Mouse (Mus musculus) forebrain, embryonic 14.5 days (tissue): ENCODE results near the gene Shank2. TPM values are rescaled to one million over a fixed set of nuclear protein-coding genes. Genes with fewer than 3 reads are reported as not detected.

Source experiments
- ATAC-seq: fragments of 200-750 bp; cut with Nextera tagmentation; 2 replicates; pipeline ENCODE4 v1.8.0; 2017; ENCODE audit warnings: mild to moderate bottlenecking, moderate library complexity
- DNase-seq: peaks from one replicate; pipeline ENCODE4 v3.0.0-alpha.2; 2015; ENCODE audit warnings: low spot score
- H3K27ac ChIP-seq: fragments of 300-500 bp; sonication (generic); 2 replicates; pipeline ENCODE4 v1.5.1; 2014; ENCODE audit warnings: low read depth, mild to moderate bottlenecking, control low read depth, low read length, moderate library complexity
- H3K27me3 ChIP-seq: fragments of 300-500 bp; sonication (generic); replicated peaks from 2 replicates; pipeline ENCODE4 v1.6.1; 2014; ENCODE audit warnings: low read length, control low read depth, mixed read lengths; ENCODE audit not compliant: control insufficient read depth, insufficient read depth
- H3K36me3 ChIP-seq: fragments of 300-500 bp; sonication (generic); 2 replicates; pipeline ENCODE4 v1.6.1; 2014; ENCODE audit warnings: low read length, control low read depth; ENCODE audit not compliant: control insufficient read depth, insufficient read depth
- H3K4me1 ChIP-seq: fragments of 300-500 bp; sonication (generic); 2 replicates; pipeline ENCODE4 v1.6.1; 2014; ENCODE audit warnings: antibody characterized with exemption, low read length, control low read depth; ENCODE audit not compliant: control insufficient read depth, insufficient read depth
- H3K4me2 ChIP-seq: fragments of 300-500 bp; sonication (generic); 2 replicates; pipeline ENCODE4 v1.6.1; 2014; ENCODE audit warnings: mild to moderate bottlenecking, control low read depth, low read length
- H3K4me3 ChIP-seq: fragments of 300-500 bp; sonication (generic); 2 replicates; pipeline ENCODE4 v1.5.1; 2014; ENCODE audit warnings: low read depth, low read length, control low read depth
- H3K9ac ChIP-seq: fragments of 300-500 bp; sonication (generic); 2 replicates; pipeline ENCODE4 v1.6.1; 2014; ENCODE audit warnings: mild to moderate bottlenecking, low read length, control low read depth, moderate library complexity
- H3K9me3 ChIP-seq: fragments of 300-500 bp; sonication (generic); replicated peaks from 2 replicates; pipeline ENCODE4 v1.6.1; 2016; ENCODE audit warnings: low read length, control low read depth, mixed read lengths; ENCODE audit not compliant: control insufficient read depth
- WGBS: fragments of 180-500 bp; shearing (Covaris S2); extraction: QIAGEN DNeasy Blood & Tissue Kit; methylation state at CpG from one replicate; pipeline ENCODE4 v1.1.7; 2014; 5-methylcytosine and 5-hydroxymethylcytosine counted together
- polyA plus RNA-seq: library from polyadenylated mRNA; unstranded; fragments of >200 nt; fragmentation: Nextera tagmentation; extraction: Ambion mirVana; gene quantifications from 2 replicates; pipeline ENCODE4 v1.2.1, GENCODE M21; 2014

Gene Shank2
- polyA plus RNA-seq, 1 experiment from 2014 or later: 4.6 TPM

GRCm38 (mm10) chr7:144021801-144022200 is 20.1 kb downstream of the Shank2 start:
- H3K4me3 ChIP-seq: no peak overlapping the region
- no peak overlapping the region for H3K9ac ChIP-seq
- no peak for DNase-seq
- ATAC-seq: no peak
- WGBS: 92% methylated on average over 3 of the region's 3 CpGs
- no peaks in the 10 kb centered on the region for H3K27me3 ChIP-seq
- no peak overlapping the region for H3K27ac ChIP-seq
- no peaks in the 10 kb centered on the region for H3K36me3 ChIP-seq
- H3K4me1 ChIP-seq: no peaks in the 10 kb centered on the region
- H3K9me3 ChIP-seq: no peaks in the 10 kb centered on the region
- no peak overlapping the region for H3K4me2 ChIP-seq

GRCm38 (mm10) chr7:144022682-144023081 is 21.0 kb downstream of the Shank2 start:
- H3K9me3 ChIP-seq: no peaks in the 10 kb centered on the region
- H3K4me2 ChIP-seq: no peak overlapping the region
- no peaks in the 10 kb centered on the region for H3K36me3 ChIP-seq
- no peak overlapping the region for H3K4me3 ChIP-seq
- H3K27ac ChIP-seq: no peak overlapping the region
- 56% methylated on average over 5 of the region's 5 CpGs for WGBS
- no peak for DNase-seq
- no peaks in the 10 kb centered on the region for H3K4me1 ChIP-seq
- no peaks in the 10 kb centered on the region for H3K27me3 ChIP-seq
- no peak overlapping the region for H3K9ac ChIP-seq
- no peak for ATAC-seq

GRCm38 (mm10) chr7:144023561-144023960 is 21.8 kb downstream of the Shank2 start:
- H3K4me2 ChIP-seq: no peak overlapping the region

GRCm38 (mm10) chr7:144026024-144026752 is 24.5 kb downstream of the Shank2 start:
- Histone ChIP-seq H3K36me3 (no peaks in the 10 kb centered on the region), H3K4me2 (no peak overlapping the region), H3K4me3 (no peak overlapping the region), H3K4me1 (no peaks in the 10 kb centered on the region), H3K9ac (no peak overlapping the region), H3K27ac (no peak overlapping the region), H3K9me3 (no peaks in the 10 kb centered on the region), H3K27me3 (no peaks in the 10 kb centered on the region)
- ATAC-seq: no peak
- 88% methylated on average over 12 of the region's 12 CpGs for WGBS
- DNase-seq: no peak

More at GRCm38 (mm10) chr7:144023561-144023960, 21.8 kb downstream of the Shank2 start:
- Histone ChIP-seq H3K27me3 (no peaks in the 10 kb centered on the region), H3K9me3 (no peaks in the 10 kb centered on the region), H3K4me1 (no peaks in the 10 kb centered on the region), H3K36me3 (no peaks in the 10 kb centered on the region), H3K9ac (no peak overlapping the region), H3K27ac (no peak overlapping the region), H3K4me3 (no peak overlapping the region)
- ATAC-seq (no peak), DNase-seq (no peak)
- 80% methylated on average over 4 of the region's 4 CpGs for WGBS

GRCm38 (mm10) chr7:144029246-144029645 is 27.5 kb downstream of the Shank2 start:
- WGBS: 72% methylated on average over 5 of the region's 5 CpGs
- H3K36me3 ChIP-seq: no peaks in the 10 kb centered on the region

GRCm38 (mm10) chr7:144030796-144031195 is 29.1 kb downstream of the Shank2 start:
- Histone ChIP-seq H3K27ac (no peak overlapping the region), H3K4me1 (no peaks in the 10 kb centered on the region), H3K4me3 (no peak overlapping the region), H3K36me3 (no peaks in the 10 kb centered on the region), H3K27me3 (no peaks in the 10 kb centered on the region), H3K4me2 (no peak overlapping the region), H3K9ac (no peak overlapping the region), H3K9me3 (no peaks in the 10 kb centered on the region)
- ATAC-seq: no peak
- DNase-seq: no peak
- WGBS: 62% methylated on average over 11 of the region's 11 CpGs

More at GRCm38 (mm10) chr7:144029246-144029645, 27.5 kb downstream of the Shank2 start:
- no peaks in the 10 kb centered on the region for H3K4me1 ChIP-seq
- no peaks in the 10 kb centered on the region for H3K9me3 ChIP-seq
- H3K27ac ChIP-seq: no peak overlapping the region
- H3K4me3 ChIP-seq: no peak overlapping the region
- no peak for DNase-seq
- H3K27me3 ChIP-seq: no peaks in the 10 kb centered on the region
- H3K9ac ChIP-seq: no peak overlapping the region
- H3K4me2 ChIP-seq: no peak overlapping the region
- no peak for ATAC-seq

GRCm38 (mm10) chr7:144031611-144032010 is 29.9 kb downstream of the Shank2 start:
- Histone ChIP-seq H3K27ac (no peak overlapping the region), H3K9me3 (no peaks in the 10 kb centered on the region), H3K9ac (no peak overlapping the region), H3K4me2 (no peak overlapping the region), H3K4me3 (no peak overlapping the region), H3K36me3 (no peaks in the 10 kb centered on the region), H3K27me3 (no peaks in the 10 kb centered on the region), H3K4me1 (no peaks in the 10 kb centered on the region)
- DNase-seq (no peak), ATAC-seq (no peak)
- WGBS: 95% methylated on average over 3 of the region's 3 CpGs

- H3K4me3 ChIP-seq: no peak overlapping the region
- peak overlapping the region; percentile 92 for H3K27ac ChIP-seq
- H3K4me1 ChIP-seq: peaks cover 20% of the 10 kb centered on the region
- no peaks in the 10 kb centered on the region for H3K9me3 ChIP-seq
- H3K4me2 ChIP-seq: no peak overlapping the region
- H3K27me3 ChIP-seq: no peaks in the 10 kb centered on the region
- WGBS: 82% methylated on average over 11 of the region's 11 CpGs
- H3K36me3 ChIP-seq: no peaks in the 10 kb centered on the region
- DNase-seq (peak; percentile 57), ATAC-seq (peak; percentile 59)
- no peak overlapping the region for H3K9ac ChIP-seq
Measured at GRCm38 (mm10) chr7:144037541-144037940, 35.8 kb downstream of the Shank2 start.

- DNase-seq (peak; percentile 91), ATAC-seq (peak; percentile 87)
- no peak overlapping the region for H3K4me3 ChIP-seq
- peak overlapping the region; percentile 92 for H3K27ac ChIP-seq
- WGBS: 6% methylated on average over 9 of the region's 9 CpGs
- no peaks in the 10 kb centered on the region for H3K36me3 ChIP-seq
- H3K4me1 ChIP-seq: peaks cover 20% of the 10 kb centered on the region
- no peak overlapping the region for H3K4me2 ChIP-seq
- no peaks in the 10 kb centered on the region for H3K27me3 ChIP-seq
- no peaks in the 10 kb centered on the region for H3K9me3 ChIP-seq
- H3K9ac ChIP-seq: no peak overlapping the region
Measured at GRCm38 (mm10) chr7:144037966-144038669, 36.4 kb downstream of the Shank2 start.
